ENCODE assay signal across 16 mouse cellular contexts in genomic region chr11:75727168-75727567, GRCm38 (mm10).
"Had no signal": no experiment of that assay in that cellular context is flagged by ENCODE, and none has a peak within 500 bp of the region (broad histone marks: within the 10 kb centered on the region; RNA-seq: fewer than 3 reads in every experiment).

No protein-coding gene starts in this region.

- H3K9me3 ChIP-seq: neural tube, embryonic 13.5 days; neural tube, embryonic 15.5 days; stomach, embryonic 15.5 days had no signal

- H3K27me3 ChIP-seq: neural tube, embryonic 13.5 days; neural tube, embryonic 15.5 days; stomach, embryonic 15.5 days had no signal

- H3K4me2 ChIP-seq: neural tube, embryonic 13.5 days; neural tube, embryonic 15.5 days; stomach, embryonic 15.5 days had no signal

- H3K9ac ChIP-seq: neural tube, embryonic 13.5 days; neural tube, embryonic 15.5 days; stomach, embryonic 15.5 days had no signal

- DNase-seq: retina, postnatal 1 day; right cerebral cortex, adult 18-20 months; right cerebral cortex, postnatal 14 days; right cerebral cortex, postnatal 25 days; right cerebral cortex, postnatal 4 days; spleen, adult 18-20 months; thymus, adult 18-20 months; thymus, adult 2 months; thymus, postnatal 14 days; thymus, postnatal 25 days; thymus, postnatal 36 days; thymus, postnatal 4 days had no signal

- H3K4me3 ChIP-seq: neural tube, embryonic 13.5 days; neural tube, embryonic 15.5 days; stomach, embryonic 15.5 days had no signal

- H3K27ac ChIP-seq: neural tube, embryonic 13.5 days; neural tube, embryonic 15.5 days; stomach, embryonic 15.5 days; stomach, postnatal 0 days had no signal

- H3K36me3 ChIP-seq: neural tube, embryonic 13.5 days; neural tube, embryonic 15.5 days; stomach, embryonic 15.5 days had no signal
